Mouse (Mus musculus) MEL (cell line): ENCODE measurements around the gene Trim65. TPM values are rescaled to one million over a fixed set of nuclear protein-coding genes. Genes with fewer than 3 reads are reported as not detected.

Source experiments
- DNase-seq: peaks from one replicate; pipeline ENCODE4 v3.0.0; 2011; ENCODE audit warnings: low read depth, low spot score
- H3K27ac ChIP-seq: 2 replicates; pipeline ENCODE4 v1.5.1; 2012; ENCODE audit warnings: low read depth, mild to moderate bottlenecking, control low read depth, low read length, moderate library complexity; ENCODE audit not compliant: control insufficient read depth
- H3K27me3 ChIP-seq, 2 experiments: fragments of 150-350 bp in 1 of 2; sonication (generic) in 1 of 2; 2 replicates each; pipeline ENCODE4 v1.6.1; 2012; ENCODE audit warnings: low read length in 2 of 2, mild to moderate bottlenecking in 2 of 2, improper control_type of control experiment in 1 of 2, moderate library complexity in 1 of 2; ENCODE audit not compliant: insufficient read depth in 2 of 2, control insufficient read depth in 1 of 2
- H3K36me3 ChIP-seq, 2 experiments: 2 replicates each; pipeline ENCODE4 v1.6.1; 2012 to 2014; ENCODE audit warnings: low read length in 2 of 2, improper control_type of control experiment in 1 of 2, inconsistent platforms in 1 of 2, mild to moderate bottlenecking in 1 of 2; ENCODE audit not compliant: insufficient read depth in 2 of 2, control insufficient read depth in 1 of 2
- H3K4me1 ChIP-seq, 2 experiments: fragments of 150-350 bp in 1 of 2; sonication (generic) in 1 of 2; 2 replicates each; pipeline ENCODE4 v1.6.1; 2012; ENCODE audit warnings: low read length in 2 of 2, improper control_type of control experiment in 1 of 2, mild to moderate bottlenecking in 1 of 2; ENCODE audit not compliant: insufficient read depth in 2 of 2, control insufficient read depth in 1 of 2
- H3K4me3 ChIP-seq, 2 experiments: fragments of 150-350 bp in 1 of 2; sonication (generic) in 1 of 2; 2 replicates each; pipeline ENCODE4 v1.5.1; 2012; ENCODE audit warnings: low read depth in 2 of 2, low read length in 2 of 2, mild to moderate bottlenecking in 2 of 2, moderate library complexity in 2 of 2, control low read depth in 1 of 2, improper control_type of control experiment in 1 of 2; ENCODE audit not compliant: control insufficient read depth in 1 of 2, insufficient read depth in 1 of 2
- H3K79me2 ChIP-seq: 2 replicates; pipeline ENCODE4 v1.6.1; 2012; ENCODE audit warnings: mild to moderate bottlenecking, low read length, moderate library complexity; ENCODE audit not compliant: control insufficient read depth, poor library complexity, insufficient read depth
- H3K9ac ChIP-seq: 2 replicates; pipeline ENCODE4 v1.6.1; 2012; ENCODE audit warnings: low read depth, mild to moderate bottlenecking, control low read depth, low read length, moderate library complexity; ENCODE audit not compliant: control insufficient read depth, poor library complexity, severe bottlenecking
- H3K9me3 ChIP-seq: fragments of 150-350 bp; sonication (generic); replicated peaks from 2 replicates; pipeline ENCODE4 v1.6.1; 2012; ENCODE audit warnings: mild to moderate bottlenecking, low read length, improper control_type of control experiment, moderate library complexity; ENCODE audit not compliant: insufficient read depth
- BHLHE40 ChIP-seq: IDR thresholded peaks from 2 replicates; pipeline ENCODE4 v1.6.1; 2012; ENCODE audit warnings: low read depth, mild to moderate bottlenecking, inconsistent platforms, low read length, improper control_type of control experiment, borderline replicate concordance
- CHD1 ChIP-seq: IDR thresholded peaks from 2 replicates; pipeline ENCODE4 v1.6.1; 2012; ENCODE audit warnings: low read depth, mild to moderate bottlenecking, inconsistent platforms, low read length, improper control_type of control experiment
- E2F4 ChIP-seq: IDR thresholded peaks from 2 replicates; pipeline ENCODE4 v1.6.1; 2011; ENCODE audit warnings: low read depth, low read length, improper control_type of control experiment, borderline replicate concordance
- ELF1 ChIP-seq: IDR thresholded peaks from 2 replicates; pipeline ENCODE4 v1.6.1; 2014; ENCODE audit warnings: low read depth, mild to moderate bottlenecking, inconsistent platforms, low read length, improper control_type of control experiment, moderate library complexity
- ETS1 ChIP-seq: IDR thresholded peaks from 2 replicates; pipeline ENCODE4 v1.6.1; 2012; ENCODE audit warnings: low read depth, mild to moderate bottlenecking, inconsistent platforms, low read length, improper control_type of control experiment, moderate library complexity
- GABPA ChIP-seq: IDR thresholded peaks from 2 replicates; pipeline ENCODE4 v1.6.1; 2012; ENCODE audit warnings: low read depth, mild to moderate bottlenecking, inconsistent platforms, low read length, improper control_type of control experiment, moderate library complexity
- HCFC1 ChIP-seq: IDR thresholded peaks from 2 replicates; pipeline ENCODE4 v1.6.1; 2012; ENCODE audit warnings: low read depth, mild to moderate bottlenecking, inconsistent platforms, low read length, improper control_type of control experiment, moderate library complexity
- JUND ChIP-seq: IDR thresholded peaks from 2 replicates; pipeline ENCODE4 v1.6.1; 2011; ENCODE audit warnings: low read depth, mild to moderate bottlenecking, improper control_type of control experiment, low read length
- KAT2A ChIP-seq: conservative IDR thresholded peaks from 2 replicates; pipeline ENCODE4 v1.6.1; 2012; ENCODE audit warnings: low read depth, low read length, improper control_type of control experiment, inconsistent platforms
- MAFK ChIP-seq: IDR thresholded peaks from 2 replicates; pipeline ENCODE4 v1.6.1; 2011; ENCODE audit warnings: low read depth, mild to moderate bottlenecking, low read length, improper control_type of control experiment, borderline replicate concordance
- MEF2A ChIP-seq: IDR thresholded peaks from 2 replicates; pipeline ENCODE4 v1.6.1; 2014; ENCODE audit warnings: low read depth, mild to moderate bottlenecking, inconsistent platforms, low read length, improper control_type of control experiment; ENCODE audit not compliant: poor library complexity, insufficient replicate concordance, severe bottlenecking; ENCODE audit errors: extremely low read depth
- MYB ChIP-seq: IDR thresholded peaks from 2 replicates; pipeline ENCODE4 v1.6.1; 2011; ENCODE audit warnings: mild to moderate bottlenecking, low read depth, low read length, improper control_type of control experiment
- MYC ChIP-seq: IDR thresholded peaks from 2 replicates; pipeline ENCODE4 v1.6.1; 2011; ENCODE audit warnings: low read depth, mild to moderate bottlenecking, low read length, improper control_type of control experiment, moderate library complexity
- POLR2A ChIP-seq, 2 experiments: IDR thresholded peaks; 2 replicates each; pipeline ENCODE4 v1.6.1; 2011 to 2012; ENCODE audit warnings: low read length in 2 of 2, mild to moderate bottlenecking in 2 of 2, control low read depth in 1 of 2, improper control_type of control experiment in 1 of 2, low read depth in 1 of 2, moderate library complexity in 1 of 2; ENCODE audit not compliant: control insufficient read depth in 1 of 2, insufficient read depth in 1 of 2, poor library complexity in 1 of 2
- POLR2AphosphoS5 ChIP-seq: IDR thresholded peaks from 2 replicates; pipeline ENCODE4 v1.6.1; 2012; ENCODE audit warnings: low read depth, borderline replicate concordance, mild to moderate bottlenecking, inconsistent platforms, low read length, moderate library complexity, mixed read lengths
- RAD21 ChIP-seq: IDR thresholded peaks from 2 replicates; pipeline ENCODE4 v1.6.1; 2011; ENCODE audit warnings: mild to moderate bottlenecking, low read depth, low read length, improper control_type of control experiment
- RCOR1 ChIP-seq: IDR thresholded peaks from 2 replicates; pipeline ENCODE4 v1.6.1; 2012; ENCODE audit warnings: low read depth, mild to moderate bottlenecking, inconsistent platforms, low read length, improper control_type of control experiment
- SIN3A ChIP-seq: IDR thresholded peaks from 2 replicates; pipeline ENCODE4 v1.6.1; 2012; ENCODE audit warnings: low read length, improper control_type of control experiment, inconsistent platforms
- SMC3 ChIP-seq: IDR thresholded peaks from 2 replicates; pipeline ENCODE4 v1.6.1; 2011; ENCODE audit warnings: low read depth, low read length, improper control_type of control experiment
- TAL1 ChIP-seq: IDR thresholded peaks from 2 replicates; pipeline ENCODE4 v1.6.1; 2012; ENCODE audit warnings: mild to moderate bottlenecking, inconsistent platforms, low read length, moderate library complexity, mixed read lengths
- TBP ChIP-seq: IDR thresholded peaks from 2 replicates; pipeline ENCODE4 v1.8.0; 2011; ENCODE audit warnings: low read depth, low read length, improper control_type of control experiment
- TCF12 ChIP-seq: IDR thresholded peaks from 2 replicates; pipeline ENCODE4 v1.6.1; 2014; ENCODE audit warnings: low read depth, mild to moderate bottlenecking, inconsistent platforms, low read length, improper control_type of control experiment, moderate library complexity
- UBTF ChIP-seq: IDR thresholded peaks from 2 replicates; pipeline ENCODE4 v1.6.1; 2012; ENCODE audit warnings: low read depth, mild to moderate bottlenecking, inconsistent platforms, low read length, improper control_type of control experiment, moderate library complexity, borderline replicate concordance; ENCODE audit not compliant: insufficient read depth
- USF1 ChIP-seq: IDR thresholded peaks from 2 replicates; pipeline ENCODE4 v1.6.1; 2014; ENCODE audit warnings: low read depth, mild to moderate bottlenecking, inconsistent platforms, low read length, improper control_type of control experiment, moderate library complexity
- USF2 ChIP-seq, 2 experiments: IDR thresholded peaks; 2 replicates each; pipeline ENCODE4 v1.6.1; 2011 to 2012; ENCODE audit warnings: improper control_type of control experiment in 2 of 2, low read length in 2 of 2, borderline replicate concordance in 1 of 2, inconsistent platforms in 1 of 2, low read depth in 1 of 2, mild to moderate bottlenecking in 1 of 2; ENCODE audit not compliant: insufficient read depth in 1 of 2
- ZKSCAN1 ChIP-seq: IDR thresholded peaks from 2 replicates; pipeline ENCODE4 v1.6.1; 2012; ENCODE audit warnings: low read depth, mild to moderate bottlenecking, inconsistent platforms, low read length, improper control_type of control experiment, moderate library complexity
- ZMIZ1 ChIP-seq: IDR thresholded peaks from 2 replicates; pipeline ENCODE4 v1.6.1; 2012; ENCODE audit warnings: low read depth, mild to moderate bottlenecking, inconsistent platforms, low read length, improper control_type of control experiment, moderate library complexity
- ZNF384 ChIP-seq: IDR thresholded peaks from 2 replicates; pipeline ENCODE4 v1.6.1; 2012; ENCODE audit warnings: low read depth, mild to moderate bottlenecking, inconsistent platforms, low read length, improper control_type of control experiment
- polyA plus RNA-seq, 2 experiments: library from polyadenylated mRNA; stranded (reverse) in 1 of 2; unstranded in 1 of 2; fragments of >175 nt in 1 of 2; fragments of >200 nt in 1 of 2; gene quantifications; 2 replicates each; pipeline versions ENCODE4 v1.2.1 to v1.2.4; 2012; ENCODE audit warnings: low replicate concordance in 2 of 2, low read depth in 1 of 2; ENCODE audit not compliant: insufficient read length in 2 of 2, insufficient read depth in 1 of 2, missing spikeins in 1 of 2
- total RNA-seq: library from RNA; depleted of rRNA; stranded (reverse); fragments of 300-350 nt; gene quantifications from 2 replicates; pipeline ENCODE4 v1.2.3, GENCODE M21; 2012

Gene Trim65
- total and polyA plus RNA-seq, 3 experiments: 8.8 to 10.7 TPM; not detected in 1

GRCm38 (mm10) chr11:116098711-116099460 lies 32.0 kb downstream of the Trim65 start:
- no peak overlapping the region for H3K9ac ChIP-seq

GRCm38 (mm10) chr11:116096213-116097108 lies 34.5 kb downstream of the Trim65 start:
- peaks cover 0 to 37% of the 10 kb centered on the region in 2 experiments; a peak in 2 of 4 replicates for H3K36me3 ChIP-seq
- peak; percentile 88 for DNase-seq
- no peak overlapping the region for H3K9ac ChIP-seq
- no peaks in the 10 kb centered on the region for H3K27me3 ChIP-seq
- H3K4me1 ChIP-seq: peaks cover 14 to 37% of the 10 kb centered on the region in 2 experiments
- no peaks in the 10 kb centered on the region for H3K9me3 ChIP-seq
- peak overlapping the region; percentile 46 for H3K27ac ChIP-seq
- H3K79me2 ChIP-seq: no peaks in the 10 kb centered on the region
- H3K4me3 ChIP-seq: no peak overlapping the region
- TF ChIP-seq RCOR1: 0 out of 2 replicates have a peak, but pooled peaks have one; percentile 12
- no peak for TF ChIP-seq TAL1
- TF ChIP-seq SIN3A: peak; percentile 50
- peak; percentile 46 for TF ChIP-seq RAD21
- no peak for TF ChIP-seq UBTF
- no peak for TF ChIP-seq ZMIZ1
- TF ChIP-seq SMC3: peak; percentile 50
- 0 out of 2 replicates have a peak, but pooled peaks have one; percentile 23 for TF ChIP-seq HCFC1
- TF ChIP-seq E2F4: no peak
- TF ChIP-seq CHD1: 0 out of 2 replicates have a peak, but pooled peaks have one; percentile 29
- peak; percentile 91 for TF ChIP-seq ZNF384
- no peak for TF ChIP-seq POLR2AphosphoS5
- TF ChIP-seq TBP: no peak
- no peak for TF ChIP-seq MEF2A
- no peak for TF ChIP-seq MYC
- no peak for TF ChIP-seq KAT2A
- no peak for TF ChIP-seq MYB
- no peak for TF ChIP-seq POLR2A (IDR thresholded peaks at IDR 0.05; ENCODE audit: control insufficient read depth in 1 of 2, insufficient read depth in 1 of 2, low read depth in 1 of 2, low read length in 2 of 2, poor library complexity in 1 of 2)
- no peak for TF ChIP-seq ELF1
- TF ChIP-seq MAFK: no peak
- TF ChIP-seq USF1: 0 out of 2 replicates have a peak, but pooled peaks have one; percentile 36
- no peak for TF ChIP-seq USF2 (IDR thresholded peaks at IDR 0.05; ENCODE audit: borderline replicate concordance in 1 of 2, insufficient read depth in 1 of 2, low read depth in 1 of 2, low read length in 2 of 2)
- no peak for TF ChIP-seq ETS1

More at GRCm38 (mm10) chr11:116098711-116099460, 32.0 kb downstream of the Trim65 start:
- H3K27me3 ChIP-seq: no peaks in the 10 kb centered on the region
- H3K27ac ChIP-seq: no peak overlapping the region
- no peak for DNase-seq
- H3K9me3 ChIP-seq: no peaks in the 10 kb centered on the region
- H3K36me3 ChIP-seq: peaks cover 0 to 34% of the 10 kb centered on the region in 2 experiments; a peak in 2 of 4 replicates
- H3K4me3 ChIP-seq: no peak overlapping the region
- no peaks in the 10 kb centered on the region for H3K79me2 ChIP-seq
- TF ChIP-seq POLR2A (IDR thresholded peaks at IDR 0.05; ENCODE audit: control insufficient read depth in 1 of 2, insufficient read depth in 1 of 2, low read depth in 1 of 2, low read length in 2 of 2, poor library complexity in 1 of 2) (no peak), ZKSCAN1 (no peak), JUND (no peak), POLR2AphosphoS5 (no peak), ETS1 (no peak), TCF12 (no peak), GABPA (no peak), USF2 (IDR thresholded peaks at IDR 0.05; ENCODE audit: borderline replicate concordance in 1 of 2, insufficient read depth in 1 of 2, low read depth in 1 of 2, low read length in 2 of 2) (no peak), BHLHE40 (no peak)
- H3K4me1 ChIP-seq: peaks cover 11 to 32% of the 10 kb centered on the region in 2 experiments
